Mouse (Mus musculus) embryonic facial prominence, embryonic 10.5 days (tissue): Measurements from ENCODE around the gene Tfap2a. TPM values are rescaled to one million over a fixed set of nuclear protein-coding genes. Genes with fewer than 3 reads are reported as not detected.

Source experiments
- DNase-seq: peaks from one replicate; pipeline ENCODE4 v3.0.0-alpha.2; 2017; ENCODE audit warnings: low spot score
- H3K27ac ChIP-seq: fragments of 300-500 bp; sonication (generic); replicated peaks from 2 replicates; pipeline ENCODE4 v1.5.1; 2016; ENCODE audit warnings: mild to moderate bottlenecking
- H3K27me3 ChIP-seq: fragments of 300-500 bp; sonication (generic); replicated peaks from 2 replicates; pipeline ENCODE4 v1.6.1; 2016; ENCODE audit warnings: low read depth, mild to moderate bottlenecking; ENCODE audit not compliant: poor library complexity, severe bottlenecking
- H3K36me3 ChIP-seq: fragments of 300-500 bp; sonication (generic); replicated peaks from 2 replicates; pipeline ENCODE4 v1.6.1; 2016; ENCODE audit warnings: mild to moderate bottlenecking, moderate library complexity
- H3K4me1 ChIP-seq: fragments of 300-500 bp; sonication (generic); 2 replicates; pipeline ENCODE4 v1.6.1; 2016
- H3K4me3 ChIP-seq: fragments of 300-500 bp; sonication (generic); 2 replicates; pipeline ENCODE4 v1.5.1; 2016; ENCODE audit warnings: mild to moderate bottlenecking, moderate library complexity
- H3K9me3 ChIP-seq: fragments of 300-500 bp; sonication (generic); 2 replicates; pipeline ENCODE4 v1.6.1; 2016; ENCODE audit warnings: mild to moderate bottlenecking
- WGBS: fragments of 180-500 bp; shearing (Covaris S2); methylation state at CpG from one replicate; pipeline ENCODE4 v1.1.7; 2016; 5-methylcytosine and 5-hydroxymethylcytosine counted together
- polyA plus RNA-seq: library from polyadenylated mRNA; unstranded; fragments of >200 nt; fragmentation: Nextera tagmentation; extraction: Ambion mirVana; gene quantifications from 2 replicates; pipeline ENCODE4 v1.2.1, GENCODE M21; 2016

Gene Tfap2a
- polyA plus RNA-seq, 1 experiment from 2014 or later = 8.3 TPM

DNA sequence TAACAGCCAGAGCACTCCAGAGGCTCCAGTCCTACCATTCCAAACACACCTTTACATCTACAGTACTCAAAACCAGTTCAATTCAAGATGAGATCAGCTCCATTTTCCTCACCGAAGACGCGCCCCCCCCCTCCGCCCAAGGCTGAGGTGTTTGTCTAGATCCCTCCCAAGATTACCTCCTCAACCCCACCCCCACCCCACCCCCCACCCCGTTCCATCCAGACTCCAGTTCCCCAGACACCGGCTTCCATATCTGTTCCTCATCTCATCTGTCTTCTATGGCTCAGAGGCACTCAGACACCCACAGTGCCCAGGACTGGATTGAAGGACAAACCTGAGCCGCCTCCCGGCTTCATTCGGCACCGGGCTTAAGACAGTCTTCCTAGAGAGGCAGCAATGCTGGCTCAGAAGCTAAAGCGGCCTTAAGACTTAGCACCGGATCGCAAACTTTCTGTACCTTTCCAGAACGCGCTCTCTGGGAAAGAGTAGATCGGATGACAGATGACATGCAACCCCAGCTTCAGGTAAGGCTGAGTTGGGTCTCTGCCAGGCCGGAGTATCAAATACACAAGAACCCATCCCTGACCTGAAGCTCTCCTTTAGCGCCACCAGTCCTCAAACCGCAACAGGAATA, 2.7 kb upstream of the Tfap2a start:
- Histone ChIP-seq H3K27ac (no peak overlapping the region), H3K36me3 (no peaks in the 10 kb centered on the region), H3K4me3 (no peak overlapping the region), H3K4me1 (peaks cover 44% of the 10 kb centered on the region), H3K27me3 (peaks cover 100% of the 10 kb centered on the region), H3K9me3 (peaks cover 5% of the 10 kb centered on the region)
- 2% methylated on average over 19 of the region's 19 CpGs for WGBS
- peak; percentile 36 for DNase-seq

DNA sequence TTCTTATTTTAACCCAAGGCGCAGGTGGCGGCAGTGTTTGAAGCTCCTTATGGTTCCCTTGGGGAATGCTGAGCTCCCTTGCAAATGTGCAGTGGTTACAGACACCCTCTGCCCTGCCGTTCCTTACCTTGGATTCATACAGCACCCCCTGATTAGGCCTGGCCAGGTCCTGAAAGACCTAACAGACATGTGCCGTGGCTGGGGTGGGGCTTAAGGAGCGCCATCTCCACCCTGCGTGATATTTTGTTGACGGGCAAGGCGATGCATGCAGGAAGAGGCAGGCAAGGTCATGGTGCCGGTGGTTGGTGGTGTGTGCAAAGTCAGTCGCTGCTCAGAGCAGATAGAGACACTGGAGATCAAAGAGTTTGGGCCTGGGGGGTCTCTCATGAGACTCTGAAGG, 1.7 kb upstream of the Tfap2a start:
- no peak overlapping the region for H3K27ac ChIP-seq
- H3K4me1 ChIP-seq = peaks cover 47% of the 10 kb centered on the region
- H3K4me3 ChIP-seq = no peak overlapping the region
- WGBS = 5% methylated on average over 10 of the region's 10 CpGs
- no peaks in the 10 kb centered on the region for H3K9me3 ChIP-seq
- peaks cover 100% of the 10 kb centered on the region for H3K27me3 ChIP-seq
- peak; percentile 46 for DNase-seq
- H3K36me3 ChIP-seq = no peaks in the 10 kb centered on the region

DNA sequence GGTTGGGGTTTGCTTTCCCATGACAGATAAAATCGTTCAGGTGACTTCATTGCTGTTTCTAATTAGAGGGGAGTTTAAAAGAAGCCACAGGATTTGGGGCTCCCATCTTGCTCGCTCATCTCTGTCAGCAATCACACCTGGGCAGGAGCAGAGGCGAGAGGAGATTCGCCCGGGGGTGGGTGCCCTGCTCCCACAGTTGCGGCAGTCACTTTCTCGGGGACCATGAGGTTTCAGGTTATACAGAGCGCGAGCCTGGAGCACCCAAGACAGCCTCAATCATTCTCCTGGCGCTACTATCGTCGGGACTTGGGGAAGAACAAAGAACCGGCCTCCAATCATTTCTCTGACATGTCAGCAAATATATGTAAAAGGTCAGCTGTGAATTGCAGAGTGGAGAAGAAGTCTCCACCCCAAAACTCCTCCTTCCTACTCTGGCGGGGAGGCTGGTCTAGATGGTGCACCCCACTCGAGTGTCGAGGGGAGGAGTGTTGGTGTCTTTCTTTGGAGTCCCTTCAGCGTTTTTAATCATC, 1.0 kb upstream of the Tfap2a start:
- no peaks in the 10 kb centered on the region for H3K36me3 ChIP-seq
- H3K27me3 ChIP-seq = peaks cover 100% of the 10 kb centered on the region
- 1% methylated on average over 17 of the region's 17 CpGs for WGBS
- no peaks in the 10 kb centered on the region for H3K9me3 ChIP-seq
- DNase-seq = peak; percentile 41
- peak overlapping the region; percentile 21; the same call in 1 of the 2 replicates for H3K4me3 ChIP-seq
- H3K4me1 ChIP-seq = peaks cover 45% of the 10 kb centered on the region
- no peak overlapping the region for H3K27ac ChIP-seq

- under 1% methylated on average over 22 of the region's 22 CpGs for WGBS
- H3K4me3 ChIP-seq = peak overlapping the region; percentile 44
- no peaks in the 10 kb centered on the region for H3K9me3 ChIP-seq
- peaks cover 100% of the 10 kb centered on the region for H3K27me3 ChIP-seq
- H3K4me1 ChIP-seq = peaks cover 56% of the 10 kb centered on the region
- no peak overlapping the region; the same call in 1 of the 2 replicates for H3K27ac ChIP-seq
- peak; percentile 61 for DNase-seq
- H3K36me3 ChIP-seq = no peaks in the 10 kb centered on the region
These were observed 415 bp downstream of the Tfap2a start for GRCm38 (mm10) chr13:40737761-40738160.

DNA sequence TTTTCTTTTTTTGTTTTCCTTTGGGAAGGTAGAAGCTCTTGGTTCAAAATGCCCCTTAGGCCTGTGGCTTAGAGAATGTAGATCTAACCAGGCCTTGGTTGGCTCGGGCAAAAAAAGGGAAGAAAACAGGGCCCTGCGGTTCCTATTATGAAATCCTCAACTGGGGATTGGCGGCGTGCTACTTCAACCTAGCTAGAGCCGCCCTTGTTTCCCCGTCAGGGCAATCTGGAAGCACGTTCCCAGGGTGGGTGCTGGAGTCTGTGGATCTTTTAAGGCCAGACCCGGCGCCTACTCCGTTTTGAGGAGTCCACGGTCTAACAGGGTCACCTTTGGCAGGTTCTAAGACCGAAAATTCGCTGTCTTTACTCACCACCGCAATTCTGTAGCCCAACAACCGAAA, 1.1 kb downstream of the Tfap2a start:
- Histone ChIP-seq H3K4me1 (peaks cover 58% of the 10 kb centered on the region), H3K9me3 (no peaks in the 10 kb centered on the region), H3K4me3 (peak overlapping the region; percentile 28; the same call in 1 of the 2 replicates), H3K27me3 (peaks cover 100% of the 10 kb centered on the region), H3K27ac (0 out of 2 replicates have a peak overlapping the region, but pooled peaks have one; percentile 40), H3K36me3 (no peaks in the 10 kb centered on the region)
- 4% methylated on average over 15 of the region's 15 CpGs for WGBS
- DNase-seq = peak; percentile 53

- H3K4me1 ChIP-seq = peaks cover 60% of the 10 kb centered on the region
- H3K27ac ChIP-seq = peak overlapping the region; percentile 40; the same call in 1 of the 2 replicates
- WGBS = 4% methylated on average over 19 of the region's 19 CpGs
- peaks cover 100% of the 10 kb centered on the region for H3K27me3 ChIP-seq
- no peaks in the 10 kb centered on the region for H3K9me3 ChIP-seq
- H3K36me3 ChIP-seq = no peaks in the 10 kb centered on the region
- H3K4me3 ChIP-seq = peak overlapping the region; percentile 44
- DNase-seq = peak; percentile 60
These were observed 1.9 kb downstream of the Tfap2a start for GRCm38 (mm10) chr13:40736107-40736780.

GRCm38 (mm10) chr13:40735416-40736106, 2.6 kb downstream of the Tfap2a start:
- Histone ChIP-seq H3K27ac (peak overlapping the region; percentile 40), H3K4me1 (peaks cover 63% of the 10 kb centered on the region), H3K27me3 (peaks cover 100% of the 10 kb centered on the region), H3K36me3 (no peaks in the 10 kb centered on the region), H3K9me3 (no peaks in the 10 kb centered on the region), H3K4me3 (peak overlapping the region; percentile 44)
- peak; percentile 55 for DNase-seq
- 3% methylated on average over 17 of the region's 17 CpGs for WGBS

DNA sequence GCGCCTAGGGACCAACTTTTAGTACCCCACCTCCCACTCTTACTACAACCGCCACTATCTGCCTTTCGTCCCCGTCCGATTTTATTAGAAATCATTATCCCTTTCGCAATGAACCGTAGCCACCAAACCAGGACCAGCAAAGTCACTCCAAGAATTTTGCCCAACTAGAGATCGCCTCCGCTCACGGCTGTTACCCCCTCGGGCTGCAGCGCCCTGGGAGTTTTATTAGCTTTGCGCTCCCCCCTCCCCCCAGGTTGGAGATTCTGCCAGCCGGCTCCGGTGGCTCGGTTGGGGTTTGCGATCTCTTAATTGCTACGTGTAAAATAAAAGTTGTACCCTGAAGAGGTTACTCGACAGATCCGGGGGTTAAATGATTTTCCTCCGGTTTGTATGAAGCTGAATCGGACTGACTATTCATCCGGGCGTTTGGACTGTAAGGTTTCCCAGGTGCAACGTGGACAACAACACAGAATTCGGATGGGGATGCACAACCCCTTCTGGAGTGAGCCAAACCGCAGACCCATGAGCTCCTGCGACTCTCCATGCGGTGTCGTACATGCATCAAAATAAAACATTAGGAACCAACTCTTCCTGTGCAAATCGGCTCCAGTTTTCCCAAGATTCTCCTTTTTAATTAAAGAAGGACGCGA, 3.7 kb downstream of the Tfap2a start:
- Histone ChIP-seq H3K9me3 (no peaks in the 10 kb centered on the region), H3K36me3 (no peaks in the 10 kb centered on the region), H3K27me3 (peaks cover 96% of the 10 kb centered on the region), H3K4me1 (peaks cover 66% of the 10 kb centered on the region), H3K27ac (no peak overlapping the region), H3K4me3 (peak overlapping the region; percentile 75)
- no peak for DNase-seq
- under 1% methylated on average over 33 of the region's 33 CpGs for WGBS

DNA sequence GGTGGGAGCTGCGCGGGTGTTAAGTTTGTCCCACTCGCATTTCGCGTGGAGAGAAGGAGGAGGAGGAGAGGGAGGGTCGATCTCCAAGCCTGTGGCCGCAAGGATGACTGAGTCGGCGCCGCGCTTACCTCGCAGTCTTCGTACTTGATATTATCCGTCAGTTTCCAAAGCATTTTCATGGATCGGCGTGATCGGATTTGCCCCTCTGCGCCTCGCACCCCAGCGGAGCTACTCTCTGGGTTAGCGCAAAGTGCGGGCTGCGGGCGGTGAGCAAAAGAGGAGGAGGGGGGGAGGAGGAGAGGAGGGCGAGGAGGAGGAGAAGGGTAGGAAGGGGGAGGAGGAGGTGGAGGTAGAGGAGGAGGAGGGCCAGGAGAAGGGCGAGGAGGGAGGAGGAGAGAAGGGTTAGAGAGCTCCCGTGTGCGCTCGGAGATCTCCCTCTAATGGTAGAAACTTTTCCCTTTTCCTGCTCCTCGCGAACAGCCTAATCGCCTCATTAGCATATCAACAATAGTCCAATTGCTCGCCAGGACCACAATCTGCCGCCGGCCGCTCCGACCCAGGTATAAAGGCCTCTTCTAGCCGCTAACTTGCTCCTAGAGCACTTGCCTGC, 4.5 kb downstream of the Tfap2a start:
- WGBS = 0% methylated on average over 37 of the region's 38 CpGs
- peaks cover 60% of the 10 kb centered on the region for H3K4me1 ChIP-seq

DNA sequence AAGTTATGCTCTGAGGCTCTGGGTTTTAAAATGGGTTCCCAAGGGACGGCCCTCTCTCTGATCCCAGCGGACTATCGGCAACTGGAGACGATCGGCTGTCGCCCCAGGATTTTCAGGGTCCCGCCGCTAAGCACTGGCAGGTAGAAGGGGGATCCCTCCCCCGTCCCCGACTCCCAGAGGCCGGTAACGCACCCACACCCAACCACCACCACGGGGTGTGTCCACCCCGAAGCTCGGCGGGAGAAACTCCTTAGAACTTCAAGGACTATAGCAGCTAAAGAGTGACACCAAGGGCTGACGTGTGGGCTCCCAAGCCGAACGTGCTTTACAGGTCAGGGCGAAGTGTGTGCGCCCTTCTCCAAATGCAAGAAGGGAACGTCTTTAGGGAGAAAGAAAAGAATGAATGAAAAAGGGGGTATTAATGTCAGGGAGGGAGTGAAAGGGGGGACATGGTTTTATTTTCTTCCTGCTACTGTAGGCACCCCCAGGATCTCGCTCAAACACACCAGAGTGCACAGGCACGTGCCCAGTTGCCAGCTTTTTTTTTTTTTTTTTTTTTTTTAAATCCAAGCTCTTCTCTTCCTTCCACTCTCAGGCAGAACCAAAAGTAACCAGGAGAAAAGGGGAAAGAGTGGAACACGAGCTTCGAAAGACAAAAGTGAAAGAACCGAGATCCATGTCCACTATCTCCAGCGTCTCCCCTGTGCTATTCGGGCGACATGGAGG, 5.2 kb downstream of the Tfap2a start:
- Histone ChIP-seq H3K4me1 (peaks cover 60% of the 10 kb centered on the region), H3K27me3 (peaks cover 96% of the 10 kb centered on the region), H3K36me3 (no peaks in the 10 kb centered on the region), H3K27ac (peak overlapping the region; percentile 97), H3K4me3 (peak overlapping the region; percentile 75), H3K9me3 (no peaks in the 10 kb centered on the region)
- DNase-seq = peak; percentile 66
- under 1% methylated on average over 30 of the region's 30 CpGs for WGBS

More for the DNA sequence above, 4.5 kb downstream of the Tfap2a start:
- no peaks in the 10 kb centered on the region for H3K9me3 ChIP-seq
- no peaks in the 10 kb centered on the region for H3K36me3 ChIP-seq
- H3K27ac ChIP-seq = peak overlapping the region; percentile 97
- peaks cover 96% of the 10 kb centered on the region for H3K27me3 ChIP-seq
- DNase-seq = peak; percentile 80
- peak overlapping the region; percentile 75 for H3K4me3 ChIP-seq

- H3K9me3 ChIP-seq = no peaks in the 10 kb centered on the region
- peaks cover 52% of the 10 kb centered on the region for H3K4me1 ChIP-seq
- DNase-seq = peak; percentile 40
- H3K27ac ChIP-seq = peak overlapping the region; percentile 97
- H3K36me3 ChIP-seq = no peaks in the 10 kb centered on the region
- peaks cover 94% of the 10 kb centered on the region for H3K27me3 ChIP-seq
- peak overlapping the region; percentile 75 for H3K4me3 ChIP-seq
- WGBS = under 1% methylated on average over 11 of the region's 11 CpGs
These were observed 6.1 kb downstream of the Tfap2a start for GRCm38 (mm10) chr13:40732085-40732484.
